Mouse (Mus musculus) lung, postnatal 0 days (tissue): Measurements from ENCODE around the gene Rhox3g.
"Not testable (repeated sequence)": the region's sequence is repeated elsewhere in the genome, so short reads cannot be mapped to it uniquely, and the experiment has no call there.

ENCODE experiments used
- CTCF ChIP-seq: IDR thresholded peaks from 2 replicates; pipeline ENCODE4 v1.5.1; 2016; ENCODE audit warnings: antibody characterized with exemption, mild to moderate bottlenecking
- EP300 ChIP-seq: IDR thresholded peaks from 2 replicates; pipeline ENCODE4 v1.6.1; 2016; ENCODE audit warnings: antibody characterized with exemption, mild to moderate bottlenecking, control low read depth

DNA sequence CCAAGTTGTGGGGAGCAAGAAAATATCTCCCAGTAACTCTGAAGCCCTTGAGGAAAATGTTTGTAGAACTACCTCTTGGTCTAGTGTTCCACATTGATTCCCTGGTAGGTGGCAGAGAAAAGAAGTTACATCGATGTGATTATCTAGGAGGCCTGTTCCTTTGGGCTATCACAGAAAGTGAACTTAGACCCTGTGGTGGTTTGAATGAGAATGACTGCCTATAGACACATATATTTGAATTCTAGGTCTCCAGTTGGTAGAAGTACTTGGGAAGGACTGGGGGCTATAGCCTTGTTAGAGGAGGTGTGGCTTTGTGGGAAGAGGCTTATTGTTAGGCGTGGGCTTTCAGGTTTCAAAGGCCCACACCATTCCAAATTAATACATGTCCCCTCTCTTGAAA is at the start of gene Rhox3g:
- TF ChIP-seq CTCF, EP300: not testable (repeated sequence)
